Mouse (Mus musculus) left cerebral cortex, postnatal 4 days (tissue): Measurements from ENCODE around the gene Chst11. TPM values are rescaled to one million over a fixed set of nuclear protein-coding genes. Genes with fewer than 3 reads are reported as not detected.
"Not testable (repeated sequence)": the region's sequence is repeated elsewhere in the genome, so short reads cannot be mapped to it uniquely, and the experiment has no call there.

Experiments
- DNase-seq: peaks from one replicate; pipeline ENCODE4 v3.0.0-alpha.2; 2022
- intact Hi-C: fragments of 180-260 bp; cut with DNase I; formaldehyde crosslinking; loops from one replicate; pipeline ENCODE4 v1.15.1; 2025
- total RNA-seq, 2 experiments: library from RNA; stranded (reverse); gene quantifications; 2 replicates each; pipeline ENCODE4 v1.2.3; 2021

Gene Chst11
- total RNA-seq, 2 experiments from 2014 or later: 22.4 to 26.0 TPM

DNA sequence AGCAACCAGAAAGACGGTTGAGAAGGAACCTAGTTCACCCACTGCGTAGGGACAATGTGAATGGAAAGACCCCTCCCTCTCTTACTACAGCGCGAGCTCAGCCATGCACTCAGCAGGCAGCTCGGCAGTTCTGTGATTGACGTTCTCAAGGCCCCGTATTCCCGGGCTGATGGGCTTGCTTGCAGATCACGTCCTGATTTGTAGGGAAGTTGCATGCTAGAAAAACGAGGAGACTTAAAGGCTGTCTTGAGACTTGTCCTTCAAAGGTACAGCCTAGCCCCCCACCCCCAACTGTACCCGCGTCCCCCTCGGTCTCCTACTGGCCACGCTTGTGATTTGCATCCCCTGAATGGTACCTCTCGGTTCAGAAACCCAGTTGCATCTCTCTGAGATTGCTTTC is 117.4 kb downstream of the Chst11 start:
- intact Hi-C loops: loop anchor here (5.0 kb wide), 1 partner anchor 115 kb away; the partner anchor contains the start of gene Chst11
- no peak for DNase-seq

- intact Hi-C loops: loop anchor here (5.0 kb wide), 1 partner anchor 117 kb away; the partner anchor contains the start of gene Chst11
Measured at GRCm38 (mm10) chr10:83104221-83104620, 118.9 kb downstream of the Chst11 start.

GRCm38 (mm10) chr10:83106152-83106746 is 121.0 kb downstream of the Chst11 start:
- intact Hi-C loops: no loop called here
- DNase-seq: peak; percentile 41

More at GRCm38 (mm10) chr10:83104221-83104620, 118.9 kb downstream of the Chst11 start:
- no peak for DNase-seq

GRCm38 (mm10) chr10:83107385-83107784 is 122.1 kb downstream of the Chst11 start:
- no peak for DNase-seq
- intact Hi-C loops: no loop called here

GRCm38 (mm10) chr10:83107921-83108738 is 122.8 kb downstream of the Chst11 start:
- intact Hi-C loops: no loop called here
- DNase-seq: peak; percentile 34

DNA sequence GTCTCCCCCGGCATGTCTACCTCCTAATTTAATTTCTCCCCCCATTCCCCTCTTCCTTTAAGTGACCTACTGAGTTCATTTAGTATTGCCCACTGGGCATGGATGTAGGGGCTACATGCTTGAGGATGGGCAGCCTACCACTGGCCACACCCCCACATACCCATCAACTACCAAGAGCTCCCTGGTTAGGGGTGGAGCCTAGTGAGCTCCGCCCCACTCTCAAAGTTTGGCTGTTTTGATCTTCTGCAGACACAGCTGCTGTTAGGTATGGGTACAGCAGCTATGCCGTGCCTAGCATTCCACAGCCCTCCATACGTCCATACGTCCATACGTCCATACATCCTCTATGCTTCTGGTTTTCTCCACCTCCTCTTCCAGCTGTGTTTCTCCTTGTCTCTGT is 123.6 kb downstream of the Chst11 start:
- intact Hi-C loops: no loop called here
- DNase-seq: no peak

GRCm38 (mm10) chr10:83111046-83111445 is 125.7 kb downstream of the Chst11 start:
- intact Hi-C loops: no loop called here
- DNase-seq: peak; percentile 41

GRCm38 (mm10) chr10:83112345-83112744 is 127.0 kb downstream of the Chst11 start:
- intact Hi-C loops: no loop called here
- peak; percentile 36 for DNase-seq

DNA sequence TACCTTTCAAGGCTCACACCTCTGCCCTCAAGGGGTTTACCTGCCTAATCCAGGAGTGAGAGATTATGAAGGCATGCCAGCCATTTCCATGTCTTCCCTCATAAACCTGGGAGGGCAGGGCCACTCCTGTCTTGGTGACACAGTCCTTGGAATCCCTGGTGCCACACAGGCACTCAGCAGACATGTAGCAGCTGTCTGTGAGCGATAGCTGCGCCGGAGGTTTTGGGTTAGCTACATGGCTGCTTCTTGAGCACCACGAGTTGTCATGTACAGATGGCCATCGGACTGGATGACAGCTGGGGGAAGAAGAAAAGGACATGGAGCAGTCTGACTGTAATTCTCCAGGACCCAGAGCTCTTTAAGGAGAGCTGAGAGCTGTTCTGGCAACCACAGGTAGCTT is 129.3 kb downstream of the Chst11 start:
- intact Hi-C loops: no loop called here
- no peak for DNase-seq

- intact Hi-C loops: no loop called here
- peak; percentile 72 for DNase-seq
Measured at GRCm38 (mm10) chr10:83116889-83117288, 131.6 kb downstream of the Chst11 start.

GRCm38 (mm10) chr10:83117851-83118250 is 132.6 kb downstream of the Chst11 start:
- intact Hi-C loops: no loop called here
- DNase-seq: peak; percentile 29

GRCm38 (mm10) chr10:83118613-83119012 is 133.3 kb downstream of the Chst11 start:
- intact Hi-C loops: no loop called here
- no peak for DNase-seq

- intact Hi-C loops: no loop called here
- DNase-seq: peak; percentile 32
Measured at GRCm38 (mm10) chr10:83119016-83119415, 133.7 kb downstream of the Chst11 start.

DNA sequence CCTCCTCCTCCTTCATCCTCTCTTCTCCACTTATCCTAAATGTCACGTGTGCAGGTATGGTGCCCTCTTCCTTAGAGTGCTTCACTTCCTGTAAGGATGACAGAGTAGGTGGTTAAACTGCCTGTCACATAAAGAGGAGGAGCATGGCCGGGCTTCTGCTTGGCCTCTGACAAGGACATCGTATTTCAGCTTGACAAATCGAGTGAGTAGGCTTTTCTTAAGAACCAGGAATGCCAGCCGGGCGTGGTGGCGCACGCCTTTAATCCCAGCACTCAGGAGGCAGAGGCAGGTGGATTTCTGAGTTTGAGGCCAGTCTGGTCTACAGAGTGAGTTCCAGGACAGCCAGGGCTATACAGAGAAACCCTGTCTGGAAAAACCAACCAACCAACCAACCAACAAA is 134.2 kb downstream of the Chst11 start:
- DNase-seq, intact Hi-C loops: not testable (repeated sequence)

DNA sequence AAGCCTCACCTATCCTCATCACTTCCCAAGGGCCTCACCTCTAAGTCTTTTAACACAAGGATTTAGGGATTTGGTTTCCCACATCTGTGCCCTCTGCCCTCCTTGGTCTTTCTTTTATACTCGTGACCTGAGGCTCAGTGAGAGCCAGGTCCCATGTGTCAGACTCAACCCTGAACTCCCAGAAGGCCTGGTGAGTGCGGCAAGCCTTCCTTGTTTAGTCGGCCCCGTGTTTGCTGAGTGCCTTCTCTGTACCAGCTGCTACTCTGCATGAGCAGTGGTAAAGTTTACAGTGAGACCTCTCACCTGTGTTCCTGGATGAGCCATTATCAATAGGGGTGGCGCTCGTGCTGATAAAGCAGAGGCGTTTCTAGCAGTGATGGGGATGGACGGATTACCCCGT is 134.6 kb downstream of the Chst11 start:
- no peak for DNase-seq
- intact Hi-C loops: no loop called here

DNA sequence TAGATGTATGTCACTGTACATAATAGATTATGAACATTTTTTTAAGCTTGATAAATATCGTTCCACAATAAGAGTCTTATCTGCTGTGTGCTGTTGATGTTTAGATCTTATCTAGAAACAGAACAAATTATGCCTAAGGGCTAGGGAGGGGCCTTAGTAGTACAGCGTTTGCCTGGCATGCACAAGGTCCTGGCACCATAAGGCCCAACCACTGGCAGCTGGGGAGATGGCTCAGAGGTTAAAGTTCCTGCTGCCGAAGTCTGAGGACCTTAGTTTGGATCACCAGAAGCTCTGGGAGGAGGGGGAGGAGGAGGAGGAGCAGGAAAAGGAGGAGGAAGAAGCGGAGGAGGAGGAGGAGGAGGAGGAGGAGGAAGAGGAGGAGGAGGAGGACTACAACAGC is 135.6 kb downstream of the Chst11 start:
- DNase-seq: no peak
- intact Hi-C loops: no loop called here

DNA sequence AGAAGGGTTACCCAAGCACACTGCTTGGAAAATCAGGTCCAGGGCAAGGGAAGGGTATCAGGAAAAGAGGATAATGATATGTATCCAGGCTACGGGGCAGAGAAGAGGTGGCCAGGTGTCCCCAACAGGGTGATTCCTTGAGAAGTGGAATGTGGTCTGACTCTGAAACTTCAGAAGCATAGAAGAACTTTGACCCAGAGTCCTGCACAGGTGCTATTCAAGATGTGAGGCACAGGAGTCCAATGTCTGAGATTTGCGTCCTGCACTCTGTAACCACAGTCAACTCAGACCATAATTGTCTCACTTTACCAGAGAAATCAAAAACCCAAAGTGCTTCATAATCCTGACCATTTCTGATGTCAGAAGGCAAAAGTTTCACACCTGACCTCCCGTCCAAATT is 139.3 kb downstream of the Chst11 start:
- DNase-seq: no peak
- intact Hi-C loops: no loop called here

DNA sequence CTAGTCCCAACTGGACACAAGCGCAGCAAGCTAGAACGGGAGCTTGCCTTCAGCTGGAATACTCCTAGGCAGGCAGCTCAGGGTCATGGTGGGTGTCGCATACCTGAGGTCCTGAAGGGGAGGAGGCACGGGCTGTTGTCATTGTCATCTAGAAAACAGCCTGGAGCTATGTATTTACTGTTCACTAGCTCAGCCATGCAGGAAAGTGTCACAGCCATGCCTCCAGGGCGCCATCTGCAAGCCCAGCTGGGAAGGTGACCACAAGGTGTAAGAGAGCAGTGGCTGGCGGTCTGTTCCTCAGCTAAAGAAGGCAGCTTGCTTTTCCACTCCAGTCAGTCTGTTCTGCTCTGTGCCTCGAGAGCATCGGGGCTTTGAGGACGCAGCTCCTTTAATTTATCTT is 141.1 kb downstream of the Chst11 start:
- DNase-seq: peak; percentile 67
- intact Hi-C loops: no loop called here

GRCm38 (mm10) chr10:83128435-83128834 is 143.1 kb downstream of the Chst11 start:
- intact Hi-C loops: no loop called here

DNA sequence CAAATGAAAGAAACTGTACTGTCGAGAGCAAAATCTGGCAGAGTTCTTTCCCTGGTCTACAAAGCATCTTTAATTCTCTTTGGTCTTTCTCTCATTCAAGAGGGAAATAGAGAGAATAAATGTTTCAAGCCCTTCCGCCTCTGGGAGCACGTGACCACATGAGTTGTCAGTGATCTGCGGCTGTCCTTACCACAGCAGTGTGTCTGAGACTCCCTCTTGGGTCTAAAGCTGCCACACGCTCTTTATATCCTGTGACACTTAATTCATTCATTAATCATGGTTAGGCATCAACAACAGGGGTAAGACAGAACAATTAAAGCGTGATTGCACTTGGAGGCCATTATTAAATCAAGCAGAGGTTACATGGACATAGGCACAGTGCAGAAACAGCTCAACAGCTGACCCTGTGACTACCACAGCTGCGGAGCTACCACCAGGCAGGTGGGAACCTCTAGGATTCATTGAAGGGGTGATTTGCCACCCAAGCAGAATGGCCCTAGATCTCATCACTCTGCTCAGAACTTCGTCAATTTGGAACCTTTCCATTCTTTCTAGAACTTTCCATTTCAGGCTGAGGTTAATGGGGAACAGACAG is 144.4 kb downstream of the Chst11 start:
- intact Hi-C loops: no loop called here
- DNase-seq: no peak

More at GRCm38 (mm10) chr10:83128435-83128834, 143.1 kb downstream of the Chst11 start:
- no peak for DNase-seq

DNA sequence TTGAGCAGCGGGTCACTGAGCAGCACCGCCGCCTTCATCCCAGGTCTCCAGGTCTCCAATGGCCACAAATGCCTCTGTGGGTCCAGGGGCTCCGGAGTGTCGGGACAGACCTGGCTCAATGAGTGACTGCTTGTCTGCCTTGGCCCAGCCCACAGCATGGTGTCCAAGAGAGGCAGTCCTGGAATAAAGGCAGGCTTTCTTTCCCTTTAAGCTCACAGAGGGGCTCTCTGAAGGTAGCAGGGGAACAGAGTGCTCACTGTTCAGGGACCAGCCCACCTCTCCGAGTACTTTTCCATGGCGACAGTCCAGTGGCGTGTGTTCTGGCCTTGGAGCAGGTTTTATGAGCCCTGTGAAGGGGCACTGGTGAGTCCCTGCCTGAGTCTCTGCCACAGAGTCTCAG is 145.3 kb downstream of the Chst11 start:
- intact Hi-C loops: no loop called here
- no peak for DNase-seq

- intact Hi-C loops: no loop called here
- no peak for DNase-seq
Measured at GRCm38 (mm10) chr10:83131884-83132283, 146.6 kb downstream of the Chst11 start.
